Mouse (Mus musculus) frontal cortex, adult 2 months (tissue): Measurements from ENCODE around the gene Tnnt1. TPM values are rescaled to one million over a fixed set of nuclear protein-coding genes. Genes with fewer than 3 reads are reported as not detected.
A peak's percentile ranks its signal among the peaks of the same experiment; 100 is the strongest.

Experiments used
- DNase-seq, 2 experiments: peaks; one replicate each; pipeline ENCODE4 v3.0.0; 2022; ENCODE audit warnings: low spot score in 1 of 2; ENCODE audit errors: extremely low spot score in 1 of 2
- polyA plus RNA-seq: library from polyadenylated mRNA; depleted of rRNA; stranded (reverse); fragments of >200 nt; gene quantifications from 2 replicates; pipeline ENCODE4 v1.2.3, GENCODE M21; 2012

Tnnt1 gene
- polyA plus RNA-seq, 1 experiment = 10.7 TPM

DNA sequence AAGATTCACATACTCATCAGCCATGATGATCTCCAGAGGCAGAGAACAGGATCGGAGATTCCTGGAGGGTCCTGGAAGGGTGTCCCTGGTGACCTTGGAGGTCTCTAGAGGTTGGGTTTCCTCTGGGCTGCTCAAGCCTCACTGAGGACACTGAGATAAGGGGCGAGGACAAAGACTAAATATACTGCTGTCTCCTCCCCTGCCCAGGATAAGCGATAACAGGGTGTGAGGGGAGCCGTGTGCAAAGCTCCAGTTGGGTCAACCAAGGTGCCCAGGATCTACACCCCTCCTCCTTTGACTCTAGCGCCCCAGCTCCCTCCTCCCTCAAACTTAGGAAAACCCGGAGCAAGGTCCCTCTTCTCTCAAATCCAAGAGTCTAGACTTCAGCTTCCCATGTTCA lies 6.1 kb upstream of the Tnnt1 start:
- DNase-seq = no peak

DNA sequence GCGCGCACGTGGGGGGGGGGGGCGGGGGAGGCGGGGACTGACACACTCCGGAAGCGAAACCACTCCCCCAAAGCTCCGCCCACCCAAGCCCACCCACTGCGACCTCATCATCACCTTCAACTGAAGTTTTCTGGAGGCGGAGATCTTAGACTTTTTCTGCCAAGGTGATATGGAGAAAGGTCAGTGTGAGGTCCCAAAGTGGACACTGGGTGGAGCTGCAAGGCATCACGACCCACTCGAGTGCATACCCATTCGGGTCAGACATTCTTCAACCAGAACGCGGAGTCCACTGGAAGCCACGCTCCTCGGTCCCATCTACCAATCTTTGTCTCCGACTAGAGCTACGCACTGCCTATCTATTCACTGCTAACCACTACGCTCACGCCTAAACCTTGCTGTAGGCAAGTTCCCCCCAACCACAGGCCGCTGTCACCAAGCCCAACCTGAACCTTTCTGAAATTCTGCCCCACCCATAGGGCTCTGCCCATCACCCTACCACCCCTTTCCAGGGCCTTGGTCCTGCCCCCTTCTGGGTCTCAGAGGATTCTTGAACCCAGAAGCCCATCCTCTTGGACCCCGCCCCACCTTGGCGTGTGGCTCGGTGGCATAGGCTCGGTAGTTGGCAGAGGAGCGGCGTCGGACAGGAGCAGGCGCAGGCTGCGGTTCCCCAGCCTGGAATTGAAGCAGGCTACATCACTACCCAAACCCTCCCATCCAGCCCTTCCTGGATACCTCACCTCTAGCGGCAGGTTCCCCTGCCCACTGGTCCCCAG lies 5.2 kb upstream of the Tnnt1 start:
- DNase-seq = no peak

DNA sequence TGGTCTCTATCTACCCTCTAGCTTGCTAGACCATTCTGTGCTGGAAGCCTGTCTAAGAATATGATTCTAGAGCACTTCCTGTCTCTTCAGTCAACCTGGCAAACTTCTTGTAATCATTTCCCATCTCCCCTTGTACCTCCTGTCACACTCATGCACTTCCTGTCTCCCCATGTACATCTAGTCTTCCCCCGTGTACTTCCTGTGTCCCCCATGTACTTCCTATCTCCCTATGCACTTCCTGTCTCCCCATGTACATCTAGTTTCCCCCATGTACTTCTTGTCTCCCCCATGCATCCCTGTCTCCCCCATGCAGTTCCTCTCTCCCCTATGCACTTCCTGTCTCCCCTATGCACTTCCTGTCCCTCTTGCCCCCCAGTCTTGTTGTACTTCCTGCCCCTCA lies 2.3 kb upstream of the Tnnt1 start:
- no peak for DNase-seq

DNA sequence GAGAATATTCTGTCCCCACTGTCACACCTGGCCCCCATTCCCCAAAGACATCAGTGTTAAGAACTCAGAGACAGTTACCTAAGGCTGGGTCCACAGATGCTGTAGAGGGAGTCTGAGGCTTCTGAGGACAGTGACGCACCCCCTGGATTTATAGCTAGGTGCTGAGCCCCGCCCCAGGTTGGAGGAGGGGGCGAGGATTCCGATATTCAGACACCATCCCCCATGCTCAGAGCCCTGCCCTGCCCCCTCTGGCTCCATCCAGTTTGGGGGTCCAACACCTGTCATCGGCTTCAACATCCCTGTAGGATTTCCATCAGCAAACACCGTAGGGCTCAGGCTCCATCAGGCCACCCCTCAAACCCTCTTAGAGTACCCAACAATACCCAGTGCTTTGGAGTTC lies 329 bp downstream of the Tnnt1 start:
- no peak for DNase-seq

DNA sequence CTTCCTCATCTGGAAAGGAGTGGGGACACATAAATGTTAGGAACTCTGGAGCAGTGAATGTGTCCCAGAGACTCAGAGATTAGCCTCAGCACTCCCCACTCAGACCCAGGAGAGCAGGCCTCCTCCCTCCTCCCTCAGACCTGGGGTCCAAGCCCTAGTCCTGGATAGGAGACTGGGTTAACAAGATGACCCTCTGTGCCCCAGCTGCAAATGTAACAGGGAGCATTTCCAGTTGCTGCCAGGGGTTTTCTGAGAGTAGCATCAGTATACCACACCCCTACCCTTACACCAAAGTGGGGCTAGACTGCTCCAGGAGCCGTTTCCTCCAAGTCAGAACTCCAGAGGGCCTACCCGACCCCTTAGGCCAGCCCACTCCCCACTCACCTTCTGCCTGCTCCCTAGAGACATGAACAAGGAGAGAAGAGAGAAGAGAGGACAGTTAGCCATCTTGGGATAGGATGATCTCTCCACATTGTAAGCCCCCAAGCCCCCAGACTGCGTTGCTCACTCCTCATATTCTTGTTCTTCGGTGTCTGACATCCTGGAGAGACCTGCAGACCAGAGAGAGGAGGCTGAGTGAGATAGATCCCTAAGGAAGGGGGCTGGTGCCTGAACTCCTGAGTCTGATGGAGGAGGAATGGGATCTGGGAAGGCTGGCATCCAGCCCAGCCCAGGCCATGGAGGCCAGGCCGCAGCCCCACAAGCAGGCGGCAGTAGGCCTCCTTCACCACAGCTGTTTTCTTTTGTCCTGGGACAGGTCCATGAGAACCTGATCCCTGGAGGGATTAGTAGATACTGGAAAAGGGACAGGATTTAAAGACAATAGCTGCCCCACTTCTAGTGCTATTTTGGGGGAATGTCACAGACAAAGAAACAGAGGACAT lies 2.1 kb downstream of the Tnnt1 start:
- DNase-seq = no peak

DNA sequence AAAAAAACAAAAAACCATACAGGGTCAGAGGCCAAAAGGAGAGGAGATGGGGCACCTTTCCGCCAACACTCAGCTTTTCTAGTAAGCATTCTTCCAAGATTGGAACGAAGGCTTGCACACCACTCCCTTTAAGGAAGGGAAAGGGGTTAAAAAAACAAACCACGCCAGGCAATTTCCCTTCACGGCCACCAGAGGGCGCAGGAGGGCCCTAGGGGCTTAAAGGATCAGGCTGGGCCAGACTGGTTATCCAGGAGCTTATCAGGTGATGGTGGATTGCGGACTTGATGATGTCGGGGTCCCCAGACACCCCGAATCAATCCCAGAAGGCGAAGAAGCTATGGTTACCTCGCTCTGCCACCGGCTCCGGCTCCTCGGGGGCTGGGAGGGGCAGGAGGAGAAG lies 2.9 kb downstream of the Tnnt1 start:
- DNase-seq = peak in 1 of 2 experiments; percentile 51

DNA sequence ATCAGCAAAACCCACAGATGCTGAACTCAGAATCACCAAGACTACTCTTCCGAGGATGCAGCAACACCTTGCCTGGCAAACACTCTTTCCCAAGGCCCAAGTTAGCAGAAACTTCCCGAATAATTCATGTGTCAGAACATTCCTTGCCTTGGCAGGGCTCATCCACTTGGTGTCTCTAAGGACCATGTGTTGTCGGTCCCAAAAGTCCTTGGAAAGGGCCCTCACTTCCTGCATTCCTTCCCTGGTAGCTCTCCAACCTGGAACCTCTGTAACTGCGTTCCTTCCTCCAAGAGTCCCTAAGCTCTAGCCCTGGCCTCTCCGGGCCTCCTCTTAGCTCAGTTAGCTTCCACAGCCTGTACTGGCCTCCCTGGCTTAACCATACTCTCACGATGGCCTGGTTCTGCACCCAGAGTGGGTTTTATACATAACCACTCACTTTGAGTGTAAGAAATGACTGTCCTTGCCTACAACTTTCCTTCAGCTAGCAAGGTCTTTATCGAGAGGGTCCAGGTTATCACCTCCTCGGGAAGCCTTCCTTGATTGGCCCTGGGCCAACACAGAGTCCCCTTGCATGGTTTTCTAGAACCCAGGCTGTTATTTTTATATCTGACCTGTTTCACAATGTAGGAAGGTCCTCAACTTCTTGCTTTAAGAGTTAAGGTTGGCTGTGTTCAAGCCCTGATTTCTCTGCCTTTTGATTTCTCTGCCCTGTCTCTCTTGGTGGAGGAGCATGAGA lies 4.5 kb downstream of the Tnnt1 start:
- no peak for DNase-seq

DNA sequence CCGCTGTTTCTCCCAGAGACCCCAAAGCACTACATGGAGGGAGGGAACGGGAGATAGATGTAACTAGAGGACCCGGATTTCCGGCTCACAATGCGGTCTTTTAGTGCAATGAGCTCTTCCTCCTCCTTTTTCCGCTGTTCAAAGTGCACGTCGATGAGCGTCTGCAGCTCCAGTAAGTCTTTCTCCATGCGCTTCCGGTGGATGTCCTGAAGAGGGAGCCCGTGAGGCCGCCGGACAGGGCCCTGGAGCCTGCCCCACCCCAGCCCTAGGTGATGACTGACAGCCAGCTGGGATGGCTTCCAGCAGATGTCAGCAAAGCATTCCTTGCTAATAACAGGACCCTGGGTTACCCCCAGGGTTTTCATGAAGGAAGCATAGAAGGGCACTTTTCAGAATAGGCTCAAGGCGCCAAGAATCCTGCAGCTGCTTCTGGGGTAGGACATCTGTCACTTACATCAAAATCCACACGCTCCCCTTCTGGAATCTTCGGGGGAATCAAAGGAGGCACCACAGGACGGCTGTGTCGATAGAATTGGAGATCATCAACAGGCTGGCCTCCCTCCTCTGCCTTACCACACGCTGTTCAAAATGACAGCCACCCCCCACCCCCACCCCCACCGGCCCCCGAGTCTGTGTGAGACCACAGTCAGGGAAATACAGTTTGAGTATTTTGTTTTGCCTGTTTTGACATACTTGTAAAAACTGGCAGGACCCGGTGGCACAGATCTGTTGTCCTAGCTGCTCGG lies 6.1 kb downstream of the Tnnt1 start:
- peak in 1 of 2 experiments; percentile 71 for DNase-seq

DNA sequence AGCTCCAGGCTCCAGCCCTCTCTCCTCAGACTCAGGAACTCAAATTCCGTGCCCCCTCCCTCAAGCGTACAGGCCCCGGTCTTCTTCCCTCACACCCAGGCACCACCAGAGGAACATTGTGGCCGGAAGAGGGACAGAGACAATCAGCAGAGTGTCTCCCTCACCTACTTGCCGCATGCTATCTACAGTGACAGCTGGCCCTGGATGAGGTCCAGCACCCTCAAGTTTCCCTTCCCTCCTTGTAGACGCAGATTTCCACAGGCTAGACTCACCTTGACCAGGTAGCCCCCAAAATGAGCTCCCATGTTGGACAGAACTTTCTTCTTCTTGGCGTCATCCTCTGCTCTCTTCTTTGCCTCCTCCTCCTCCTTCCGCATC lies 7.5 kb downstream of the Tnnt1 start:
- DNase-seq = no peak

DNA sequence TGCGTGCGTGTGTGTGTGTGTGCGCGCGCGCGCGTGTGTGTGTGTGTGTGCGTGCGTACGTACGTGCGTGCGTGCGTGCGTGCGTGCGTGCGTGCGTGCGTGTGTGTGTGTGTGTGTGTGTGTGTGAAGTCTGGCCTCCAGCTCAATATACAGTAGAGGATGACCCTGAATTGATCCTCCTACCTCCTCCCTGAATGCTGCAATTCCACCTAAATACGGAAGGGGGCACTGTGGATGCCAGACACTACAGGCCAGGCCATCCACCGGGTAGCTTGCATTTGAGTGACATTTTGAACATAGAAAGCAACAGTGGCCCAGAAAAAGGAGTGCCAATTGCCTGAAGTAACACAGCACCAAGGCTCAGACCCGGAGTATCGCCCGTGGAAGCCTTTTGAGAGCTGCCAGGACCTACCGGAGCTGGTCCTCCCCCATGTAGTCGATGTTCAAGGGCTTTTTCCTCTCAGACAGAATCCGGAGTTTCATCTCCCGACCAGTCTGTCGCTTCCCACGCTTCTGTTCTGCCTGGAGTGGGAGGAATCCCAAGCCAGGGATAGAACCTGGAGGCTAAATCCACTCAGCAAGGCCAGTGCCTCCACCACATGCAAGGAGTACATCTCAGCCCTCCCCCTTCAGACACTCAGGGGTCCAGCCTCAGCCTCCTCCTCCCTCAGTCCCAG lies 8.0 kb downstream of the Tnnt1 start:
- peak; percentile 44 to 65 for DNase-seq

DNA sequence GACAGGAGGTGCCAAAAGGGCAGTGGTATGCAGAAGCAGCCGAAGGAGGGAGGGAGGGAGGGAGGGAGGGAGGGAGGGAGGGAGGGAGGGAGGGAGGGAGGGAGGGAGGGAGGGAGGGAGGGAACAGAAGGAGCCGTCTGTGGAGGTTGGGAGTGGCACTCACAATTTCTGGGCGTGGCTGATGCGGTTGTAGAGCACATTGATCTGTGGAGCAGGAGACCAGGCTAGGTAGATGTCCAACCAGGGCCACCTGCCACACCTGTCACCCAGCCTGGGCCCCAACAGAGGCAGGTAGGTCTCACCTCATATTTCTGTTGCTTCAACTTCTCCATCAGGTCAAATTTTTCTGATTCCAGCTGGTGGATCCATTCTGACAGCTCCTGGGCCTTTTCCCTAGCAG lies 9.0 kb downstream of the Tnnt1 start:
- no peak for DNase-seq

DNA sequence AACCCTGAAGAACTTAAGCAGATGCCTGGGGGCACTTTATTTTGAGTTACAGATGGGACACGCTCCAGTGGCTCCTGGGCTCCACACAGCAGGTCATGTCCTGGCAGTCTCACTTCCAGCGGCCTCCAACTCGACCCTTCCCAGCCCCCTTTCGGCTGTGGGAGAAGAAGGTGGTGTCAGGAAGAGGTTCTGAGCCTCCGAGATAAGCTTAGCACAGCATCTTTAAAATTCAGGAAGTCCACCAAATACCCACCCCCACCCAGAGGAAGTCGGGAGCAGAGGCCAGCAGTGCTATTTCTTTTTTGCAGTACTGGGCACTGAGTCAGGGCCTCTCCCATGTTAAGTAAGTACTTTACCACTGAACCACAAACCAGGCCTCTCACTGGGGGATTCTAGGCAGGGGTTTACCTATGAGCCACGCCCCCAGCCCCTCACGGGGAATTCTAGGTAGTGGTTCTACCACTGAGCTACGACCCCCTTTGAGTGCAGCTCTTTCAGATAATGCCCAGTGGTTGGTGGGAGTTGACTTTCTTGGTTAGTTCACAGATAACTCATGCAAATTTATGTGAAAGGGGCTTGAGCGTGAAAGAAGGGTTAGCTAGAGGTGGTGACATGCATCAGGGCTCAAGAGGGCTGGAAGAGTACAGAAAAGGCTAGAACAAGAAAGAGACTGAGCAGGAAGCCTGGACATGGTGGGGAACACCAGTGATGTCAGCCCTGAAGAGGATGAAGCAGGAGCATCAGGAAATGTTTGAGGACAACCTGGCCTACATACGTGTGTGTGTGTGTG lies 11.3 kb downstream of the Tnnt1 start:
- no peak for DNase-seq

DNA sequence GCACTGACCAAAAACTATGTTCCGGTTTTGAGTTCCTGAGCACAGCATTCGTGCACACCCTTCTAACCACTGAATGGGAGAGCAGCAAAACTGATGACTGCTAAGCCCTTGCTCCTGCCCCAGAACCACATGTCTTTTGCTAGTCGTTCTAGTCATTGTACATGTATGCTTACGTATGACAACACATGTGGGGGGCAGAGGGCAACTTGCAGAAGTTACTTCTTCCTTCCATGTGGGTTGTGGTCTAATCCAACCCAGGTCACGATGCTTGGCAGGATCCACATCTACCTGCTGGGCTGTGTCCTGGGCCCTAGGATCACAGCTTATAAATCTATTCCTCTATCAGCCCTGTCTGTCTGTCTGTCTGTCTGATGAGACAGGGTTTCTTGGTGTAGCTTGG lies 12.3 kb downstream of the Tnnt1 start:
- no peak for DNase-seq

DNA sequence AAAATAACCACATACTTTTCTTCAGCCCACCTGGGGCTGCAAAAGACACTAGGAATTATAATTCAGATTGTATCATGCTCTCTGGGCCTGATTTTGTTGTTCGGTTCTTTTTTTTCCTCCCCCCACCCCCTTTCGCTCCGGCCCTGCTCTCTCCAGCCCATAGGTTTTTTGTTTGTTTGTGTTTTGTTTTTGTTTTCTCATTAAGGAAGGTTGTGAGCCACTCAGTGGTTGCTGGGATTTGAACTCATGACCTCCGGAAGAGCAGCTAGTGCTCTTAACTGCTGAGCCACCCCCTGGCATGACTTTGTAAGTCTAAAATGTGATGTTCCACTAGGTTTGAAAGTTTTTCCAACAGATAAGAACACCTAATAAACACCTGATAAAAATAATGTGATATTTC lies 13.1 kb downstream of the Tnnt1 start:
- DNase-seq = no peak

DNA sequence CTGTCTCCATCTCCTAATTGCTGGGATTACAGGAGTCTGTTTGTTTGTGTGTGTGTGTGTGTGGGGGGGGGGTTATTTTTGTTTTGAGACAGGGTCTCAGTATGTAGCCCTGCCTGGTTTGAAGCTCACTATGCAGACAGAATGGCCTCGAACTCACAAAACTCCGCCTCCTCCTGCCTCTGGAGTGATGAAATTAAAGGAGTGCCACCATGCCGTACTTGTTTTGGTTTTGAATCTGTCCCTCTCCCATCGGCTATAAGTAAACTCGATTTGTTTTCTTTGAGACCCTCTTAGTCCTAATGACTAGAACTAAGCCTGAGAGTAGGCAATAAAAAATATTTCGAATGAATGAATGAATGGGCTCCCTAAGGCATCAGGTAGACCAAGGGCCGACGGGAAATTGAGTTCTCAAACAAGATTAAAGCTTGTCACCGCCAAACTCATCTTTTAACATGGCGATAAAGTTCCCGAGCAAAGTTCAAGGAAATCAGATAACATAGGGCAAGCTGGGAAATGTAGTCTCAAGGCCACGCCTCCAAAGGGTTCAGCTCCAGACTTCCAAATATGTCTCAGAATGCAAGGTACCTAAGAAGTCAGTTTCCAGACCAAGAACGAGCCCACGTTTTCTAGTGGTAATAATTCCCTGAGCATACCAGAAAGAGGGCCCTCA lies 13.6 kb downstream of the Tnnt1 start:
- peak; percentile 85 to 87 for DNase-seq

DNA sequence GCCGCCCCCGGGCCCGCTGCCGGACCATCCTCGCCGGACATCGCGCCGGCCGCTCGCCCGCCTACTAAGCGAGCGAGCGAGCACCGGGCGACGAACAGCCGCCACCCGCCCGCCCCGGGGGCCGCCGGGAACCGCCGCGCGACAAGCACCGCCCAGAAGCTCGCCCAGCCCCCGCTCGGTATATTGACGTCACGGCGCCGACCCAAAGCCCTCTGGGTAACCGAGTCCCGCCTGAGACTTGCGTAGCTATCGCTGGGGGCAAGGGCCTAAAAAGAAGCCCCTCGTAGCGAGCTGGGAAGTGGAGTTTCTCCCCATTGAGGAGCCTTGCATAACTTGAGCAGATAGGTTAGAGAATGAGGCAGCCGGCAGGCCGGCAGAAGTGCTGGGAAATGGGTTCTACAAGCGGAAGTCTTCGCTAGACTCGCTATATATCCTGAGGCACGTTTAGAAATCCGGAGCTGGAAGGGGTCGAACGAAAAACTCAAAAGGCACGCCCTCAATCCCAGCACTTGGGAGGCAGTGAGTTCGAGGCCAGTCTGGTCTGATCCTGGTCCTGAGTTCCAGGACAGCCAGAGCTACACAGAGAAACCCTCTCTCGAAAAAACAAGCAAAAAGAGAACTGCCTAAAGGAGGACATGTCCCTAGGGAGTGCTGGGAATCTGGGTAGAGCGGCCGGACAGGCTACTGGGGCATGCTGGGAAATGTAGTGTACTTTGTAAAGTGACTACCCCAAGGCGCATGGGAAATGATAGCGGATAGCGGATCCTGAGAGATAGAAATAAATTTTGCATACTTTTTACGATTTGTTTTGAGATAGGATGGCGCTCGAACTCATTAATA lies 14.4 kb downstream of the Tnnt1 start, which contains the start of gene Ppp1r12c:
Gene Ppp1r12c (minus strand): TSS at position 123 of the 840 bp plus-strand sequence.
- DNase-seq = peak; percentile 90 to 97

DNA sequence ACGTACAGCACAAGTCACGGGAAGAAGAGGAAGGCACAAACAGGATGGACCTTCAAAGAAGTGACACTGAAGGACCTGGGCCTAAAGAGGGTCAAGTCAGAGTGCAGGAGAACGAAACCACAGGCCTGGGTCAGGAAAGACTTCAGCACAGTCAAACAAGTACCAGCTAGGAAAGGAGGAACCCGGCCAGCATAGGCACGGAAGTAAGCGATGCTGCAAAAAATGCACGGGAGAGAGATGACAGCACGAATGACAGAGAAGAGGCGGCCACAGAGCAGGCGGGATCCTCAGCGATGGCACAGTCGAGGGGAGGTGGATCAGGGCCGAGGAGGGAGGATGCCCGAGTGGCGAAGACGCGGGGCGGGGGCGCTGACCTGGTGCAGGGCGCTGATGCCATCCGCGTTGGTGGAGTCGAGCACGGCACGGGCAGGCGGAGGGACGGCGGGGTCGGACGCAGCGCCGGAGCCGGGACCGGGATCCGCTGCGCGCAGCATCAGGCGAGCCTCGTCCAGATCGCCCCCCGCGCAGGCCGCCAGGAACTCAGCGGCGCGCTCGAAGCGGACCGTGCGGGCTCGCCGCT lies 15.2 kb downstream of the Tnnt1 start:
- DNase-seq = peak; percentile 34 to 48
